Mouse (Mus musculus): ENCODE data around the gene Zfp612. TPM values are rescaled to one million over a fixed set of nuclear protein-coding genes. Genes with fewer than 3 reads are reported as not detected.

The Zfp612 gene
- polyA plus RNA-seq (2017; shearing (Covaris generic)) = 2.7 TPM

DNA sequence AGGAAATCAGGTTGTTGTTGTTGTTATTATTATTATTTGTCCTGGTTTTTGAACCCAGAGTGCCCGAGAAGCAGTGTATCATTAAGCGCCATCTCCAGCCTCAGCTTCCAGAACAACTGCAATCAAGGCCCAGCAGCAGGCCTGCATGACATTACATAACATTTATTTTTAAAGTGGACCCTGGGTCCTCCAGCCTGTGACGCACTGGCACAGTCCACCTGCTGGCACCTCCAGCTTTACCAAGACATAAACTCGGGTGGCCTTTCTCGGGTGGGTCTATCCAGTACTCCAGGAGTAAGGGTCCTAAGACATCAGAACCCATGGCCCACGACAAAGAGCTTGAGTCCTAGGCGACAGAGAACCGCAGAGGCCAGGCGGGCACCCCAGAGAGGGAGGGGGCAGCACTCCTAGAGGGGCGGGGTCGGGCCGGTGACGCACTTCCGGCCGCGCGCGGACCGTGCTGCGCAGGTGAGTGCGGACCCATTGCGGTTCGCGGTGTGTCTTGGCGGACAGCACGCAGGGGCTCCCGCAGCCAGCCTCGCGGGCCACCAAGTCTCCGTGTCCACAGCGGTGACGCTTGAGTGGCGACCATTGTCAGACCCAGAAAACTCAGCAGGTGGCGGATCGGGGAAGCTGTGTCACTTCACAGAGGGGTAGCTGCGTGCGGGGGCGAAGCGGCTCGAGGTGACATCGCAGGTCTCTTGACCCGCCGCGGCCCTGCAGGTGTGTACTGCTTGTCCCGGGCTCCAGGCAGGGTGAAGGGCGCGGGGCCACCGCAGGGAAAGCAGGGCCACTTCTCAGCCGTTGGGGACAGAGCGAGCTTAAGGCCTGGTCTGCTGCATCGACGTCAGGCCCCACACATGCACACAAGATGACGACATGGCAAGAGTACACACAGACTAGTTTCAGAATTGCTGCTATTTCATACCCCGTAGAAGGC lies at the start of gene Zfp612:
Gene Zfp612 (plus strand): TSS at position 465 of the 940 bp plus-strand sequence.

DNA sequence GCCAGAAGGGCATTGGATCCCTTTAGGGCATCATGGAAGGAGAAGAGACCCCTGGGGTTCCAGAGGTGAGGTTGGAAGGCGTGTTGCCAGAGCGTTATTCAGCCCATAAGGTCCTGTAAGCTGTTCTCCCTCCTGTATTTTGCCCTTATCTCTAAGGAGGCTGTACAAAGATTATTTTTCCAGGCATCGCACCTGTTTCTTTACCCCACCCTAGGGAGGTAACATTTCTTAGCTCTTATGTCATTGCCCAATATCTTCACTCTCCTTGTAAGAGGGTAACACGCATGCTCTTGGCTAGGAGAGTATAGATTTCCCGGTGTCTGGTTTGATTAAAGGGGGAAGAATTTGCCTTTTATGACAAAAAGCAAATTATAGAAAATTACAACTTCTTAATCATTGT lies 39.9 kb upstream of the Zfp612 start, which contains the start of gene Chst4:
Gene Chst4 (minus strand): TSS at position 82 of the 400 bp plus-strand sequence.

DNA sequence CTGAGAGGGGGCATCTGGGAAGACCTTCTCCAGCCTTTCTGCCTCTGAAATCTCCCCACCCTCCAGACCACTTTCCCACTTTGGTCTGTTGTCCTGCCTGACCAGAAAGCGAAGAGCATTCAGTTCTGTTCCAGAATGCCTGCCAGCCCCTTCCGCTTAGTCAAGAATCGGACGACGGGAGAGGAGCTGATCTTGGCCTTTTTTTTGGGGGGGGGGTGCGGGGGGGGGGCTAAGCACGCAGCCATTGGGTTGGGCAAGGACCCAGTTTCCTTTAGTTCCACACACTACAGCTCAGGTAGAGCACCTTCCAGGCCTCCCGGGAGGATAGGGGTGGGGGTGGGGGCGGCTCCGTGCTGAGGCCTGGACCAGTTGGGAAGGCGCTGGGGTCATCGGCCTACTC lies 21.4 kb downstream of the Zfp612 start, which contains the start of gene Gm21964:
Gene Gm21964 (plus strand): TSS at position 301 of the 400 bp plus-strand sequence.

DNA sequence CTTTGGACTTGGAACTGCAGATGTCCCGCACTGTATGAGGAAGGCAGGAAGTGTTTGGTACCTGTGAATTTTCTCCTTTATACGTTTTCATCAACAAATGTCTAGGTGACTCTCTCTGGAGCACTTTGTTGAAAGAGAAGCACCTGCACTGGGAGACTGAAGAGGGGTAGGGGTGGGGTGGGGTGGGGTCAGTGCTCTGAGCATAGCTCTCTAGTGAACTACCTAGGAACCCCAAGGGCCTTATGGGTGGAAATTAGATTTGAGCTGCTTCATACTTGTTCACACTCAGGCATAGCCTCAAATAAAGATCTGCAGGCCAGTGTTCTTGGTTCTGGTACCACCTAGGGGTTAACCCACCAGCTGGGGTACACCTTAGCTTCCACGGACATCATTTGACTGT lies 23.1 kb downstream of the Zfp612 start, which contains the start of gene Gm17720:
Gene Gm17720 (minus strand): TSS at position 101 of the 400 bp plus-strand sequence.

Other genes with a start within 250 kb of the Zfp612 start
- gene Phlpp2, start 211.2 kb upstream of the Zfp612 start, polyA plus RNA-seq (2017; shearing (Covaris generic)) = 1.1 TPM
- not detected for gene Marveld3, start 117.5 kb upstream of the Zfp612 start, polyA plus RNA-seq (2017; shearing (Covaris generic))
- not detected for gene Tat, start 89.3 kb upstream of the Zfp612 start, polyA plus RNA-seq (2017; shearing (Covaris generic))
- not detected for gene Chst4, start 40.0 kb upstream of the Zfp612 start, polyA plus RNA-seq (2017; shearing (Covaris generic))
- gene Gm21964, start 21.5 kb downstream of the Zfp612 start, polyA plus RNA-seq (2017; shearing (Covaris generic)) = not detected
- gene Gm17720, start 23.0 kb downstream of the Zfp612 start, polyA plus RNA-seq (2017; shearing (Covaris generic)) = not detected
- not detected for gene Calb2, start 88.5 kb downstream of the Zfp612 start, polyA plus RNA-seq (2017; shearing (Covaris generic))
- gene Cmtr2, start 135.9 kb downstream of the Zfp612 start, polyA plus RNA-seq (2017; shearing (Covaris generic)) = 11.4 TPM
- 0.04 TPM for gene Hydin, start 187.2 kb downstream of the Zfp612 start, polyA plus RNA-seq (2017; shearing (Covaris generic))

Measured in activated CD4-positive, CD25-positive, alpha-beta regulatory T cell, adult 9 weeks (primary cell).